Mouse (Mus musculus) midbrain, embryonic 14.5 days (tissue): ENCODE measurements around the gene Tulp3. TPM values are rescaled to one million over a fixed set of nuclear protein-coding genes. Genes with fewer than 3 reads are reported as not detected.
"Not testable (repeated sequence)": the region's sequence is repeated elsewhere in the genome, so short reads cannot be mapped to it uniquely, and the experiment has no call there.

ENCODE experiments used
- ATAC-seq: fragments of 200-750 bp; cut with Nextera tagmentation; 2 replicates; pipeline ENCODE4 v1.8.0; 2017; ENCODE audit warnings: moderate number of reproducible peaks, moderate library complexity; ENCODE audit not compliant: low FRiP score, low TSS enrichment
- DNase-seq: peaks from one replicate; pipeline ENCODE4 v3.0.0-alpha.2; 2015
- H3K27ac ChIP-seq: fragments of 300-500 bp; sonication (generic); replicated peaks from 2 replicates; pipeline ENCODE4 v1.5.1; 2014; ENCODE audit warnings: mild to moderate bottlenecking, low read depth, low read length, moderate library complexity
- H3K27me3 ChIP-seq: fragments of 300-500 bp; sonication (generic); 2 replicates; pipeline ENCODE4 v1.6.1; 2014; ENCODE audit warnings: low read length, control low read depth, mixed read lengths; ENCODE audit not compliant: control insufficient read depth, insufficient read depth
- H3K36me3 ChIP-seq: fragments of 300-500 bp; sonication (generic); 2 replicates; pipeline ENCODE4 v1.6.1; 2014; ENCODE audit warnings: low read length, control low read depth; ENCODE audit not compliant: control insufficient read depth, insufficient read depth
- H3K4me1 ChIP-seq: fragments of 300-500 bp; sonication (generic); 2 replicates; pipeline ENCODE4 v1.6.1; 2014; ENCODE audit warnings: mild to moderate bottlenecking, antibody characterized with exemption, low read length, control low read depth; ENCODE audit not compliant: control insufficient read depth, insufficient read depth
- H3K4me2 ChIP-seq: fragments of 300-500 bp; sonication (generic); 2 replicates; pipeline ENCODE4 v1.6.1; 2014; ENCODE audit warnings: mild to moderate bottlenecking, low read length, moderate library complexity
- H3K4me3 ChIP-seq: fragments of 300-500 bp; sonication (generic); replicated peaks from 2 replicates; pipeline ENCODE4 v1.5.1; 2014; ENCODE audit warnings: low read depth, low read length
- H3K9ac ChIP-seq: fragments of 300-500 bp; sonication (generic); replicated peaks from 2 replicates; pipeline ENCODE4 v1.6.1; 2014; ENCODE audit warnings: mild to moderate bottlenecking, low read length, moderate library complexity
- H3K9me3 ChIP-seq: fragments of 300-500 bp; sonication (generic); 2 replicates; pipeline ENCODE4 v1.6.1; 2016; ENCODE audit warnings: low read length, control low read depth, mixed read lengths; ENCODE audit not compliant: control insufficient read depth
- WGBS: fragments of 180-500 bp; shearing (Covaris S2); extraction: QIAGEN DNeasy Blood & Tissue Kit; methylation state at CpG from one replicate; pipeline ENCODE4 v1.1.7; 2014; 5-methylcytosine and 5-hydroxymethylcytosine counted together
- polyA plus RNA-seq: library from polyadenylated mRNA; unstranded; fragments of >200 nt; fragmentation: Nextera tagmentation; extraction: Ambion mirVana; gene quantifications from 2 replicates; pipeline ENCODE4 v1.2.1, GENCODE M21; 2014

Tulp3 gene
- polyA plus RNA-seq, 1 experiment from 2014 or later = 13.8 TPM

- DNase-seq (no peak), ATAC-seq (no peak)
- Histone ChIP-seq H3K4me1 (no peaks in the 10 kb centered on the region), H3K9ac (no peak overlapping the region), H3K27me3 (no peaks in the 10 kb centered on the region), H3K36me3 (no peaks in the 10 kb centered on the region), H3K27ac (no peak overlapping the region), H3K9me3 (no peaks in the 10 kb centered on the region), H3K4me2 (no peak overlapping the region), H3K4me3 (no peak overlapping the region)
- WGBS = 71% methylated on average over 7 of the region's 7 CpGs
These were observed 28.1 kb upstream of the Tulp3 start for GRCm38 (mm10) chr6:128383752-128384151.

DNA sequence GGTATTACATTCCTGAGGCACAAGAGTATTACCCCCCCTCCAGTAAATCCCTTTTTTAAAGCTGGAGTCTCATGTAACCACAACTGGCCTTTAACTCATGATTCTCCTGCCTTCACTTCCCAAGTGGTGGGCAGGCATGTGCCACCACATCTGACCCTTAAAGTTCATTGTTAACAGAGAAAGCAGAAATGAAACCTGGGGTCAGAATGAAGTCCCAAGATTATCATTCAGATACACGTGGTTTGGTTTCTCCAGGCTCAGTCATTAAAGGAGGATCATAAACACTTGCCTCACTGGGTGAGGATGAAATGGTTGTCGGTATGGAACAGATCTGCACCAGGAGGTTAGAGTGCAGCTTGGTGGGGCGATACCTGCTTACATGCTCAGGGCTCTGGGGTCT is 25.6 kb upstream of the Tulp3 start:
- Histone ChIP-seq H3K27ac (no peak overlapping the region), H3K4me2 (no peak overlapping the region), H3K9ac (no peak overlapping the region), H3K4me1 (no peaks in the 10 kb centered on the region), H3K4me3 (no peak overlapping the region), H3K9me3 (no peaks in the 10 kb centered on the region), H3K36me3 (no peaks in the 10 kb centered on the region; the same call in 1 of the 2 replicates), H3K27me3 (no peaks in the 10 kb centered on the region)
- ATAC-seq = no peak
- 81% methylated on average over 3 of the region's 3 CpGs for WGBS
- no peak for DNase-seq

DNA sequence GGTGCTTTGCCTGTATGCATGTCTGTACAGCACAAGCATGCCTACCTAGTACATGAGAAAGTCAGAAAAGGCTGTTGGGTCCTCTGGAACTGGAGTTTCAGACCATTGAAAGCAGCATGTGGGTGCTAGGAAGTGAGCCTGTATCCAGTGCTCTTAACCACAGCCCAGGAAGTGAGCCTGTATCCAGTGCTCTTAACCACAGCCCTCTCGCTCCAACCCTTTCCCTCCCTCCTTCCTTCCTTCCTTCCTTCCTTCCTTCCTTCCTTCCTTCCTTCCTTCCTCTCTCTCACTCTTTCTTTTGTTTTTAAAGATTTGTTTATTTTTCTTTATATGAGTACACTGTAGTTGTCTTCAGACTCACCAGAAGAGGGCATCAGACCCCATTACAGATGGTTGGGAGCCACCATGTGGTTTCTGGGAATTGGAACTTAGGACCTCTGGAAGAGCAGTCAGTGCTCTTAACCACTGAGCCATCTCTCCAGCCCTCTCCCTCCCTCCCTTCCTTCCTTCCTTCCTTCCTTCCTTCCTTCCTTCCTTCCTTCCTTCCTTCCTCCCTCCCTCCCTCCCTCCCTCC is 25.0 kb upstream of the Tulp3 start:
- not testable (repeated sequence) for H3K4me2 ChIP-seq, H3K36me3 ChIP-seq, H3K4me1 ChIP-seq, ATAC-seq, H3K9ac ChIP-seq, DNase-seq, H3K4me3 ChIP-seq, H3K27ac ChIP-seq, H3K27me3 ChIP-seq, H3K9me3 ChIP-seq
- WGBS = 76% methylated on average over 1 of the region's 1 CpGs

DNA sequence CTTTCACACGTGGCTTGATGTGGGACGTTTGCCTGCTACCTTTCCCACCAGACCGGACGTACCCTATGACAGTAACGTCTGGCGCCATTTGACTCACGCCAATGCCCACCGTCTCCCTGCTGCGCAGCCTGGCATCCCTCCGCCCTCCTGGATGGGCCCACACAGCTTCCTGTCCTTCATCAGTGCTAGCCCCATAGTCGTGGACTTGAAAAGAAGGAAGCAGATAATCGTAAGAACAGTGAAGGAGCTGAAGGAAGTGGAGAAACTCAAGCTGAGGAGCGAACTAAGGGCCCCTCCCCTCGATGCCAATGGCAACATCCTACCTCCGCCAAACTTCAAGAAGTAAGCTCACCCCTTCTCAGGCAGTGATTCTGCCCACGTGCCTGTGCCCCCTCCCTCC is 24.0 kb upstream of the Tulp3 start:
- Histone ChIP-seq H3K27me3 (no peaks in the 10 kb centered on the region), H3K27ac (no peak overlapping the region), H3K4me3 (no peak overlapping the region), H3K9me3 (no peaks in the 10 kb centered on the region), H3K4me1 (peaks cover 7% of the 10 kb centered on the region), H3K36me3 (no peaks in the 10 kb centered on the region; the same call in 1 of the 2 replicates), H3K4me2 (no peak overlapping the region), H3K9ac (no peak overlapping the region)
- DNase-seq = no peak
- ATAC-seq = no peak
- 91% methylated on average over 16 of the region's 16 CpGs for whole genome bisulfite sequencing

DNA sequence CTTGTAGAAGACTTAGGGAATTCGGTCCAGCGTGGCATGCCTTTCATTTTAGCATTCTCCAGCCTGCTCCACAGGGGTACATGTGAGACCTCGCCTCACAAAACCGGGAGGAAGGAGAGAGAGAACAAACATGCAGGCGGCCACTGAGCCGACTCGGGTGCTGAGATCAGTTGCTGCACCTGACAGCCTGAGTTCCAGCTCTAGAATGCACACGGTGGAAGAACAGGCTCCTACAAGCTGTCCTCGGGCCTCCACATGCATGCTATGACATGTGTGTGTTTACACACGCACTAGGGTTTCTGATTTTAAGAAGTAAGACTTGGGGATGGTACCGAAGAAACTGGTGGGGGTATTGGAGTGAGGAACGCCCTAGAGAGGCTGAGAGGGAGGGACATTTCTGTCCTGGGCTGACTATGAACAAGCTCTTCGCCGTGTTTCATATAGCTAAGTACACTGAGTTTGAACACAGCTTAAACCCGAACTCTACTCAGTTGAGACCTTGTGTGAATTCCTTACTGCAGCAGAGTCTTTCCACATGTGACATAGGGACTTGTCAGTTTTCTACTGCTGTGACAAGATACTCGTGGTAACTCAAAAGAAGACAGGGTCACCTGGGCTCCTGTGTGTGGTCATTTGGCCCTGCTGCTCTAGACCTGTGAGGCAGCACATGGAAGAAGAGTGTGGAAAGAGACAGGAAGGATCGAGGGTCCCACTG is 20.9 kb upstream of the Tulp3 start:
- H3K4me3 ChIP-seq = no peak overlapping the region
- ATAC-seq (no peak), DNase-seq (no peak)
- H3K4me2 ChIP-seq = no peak overlapping the region
- 90% methylated on average over 17 of the region's 17 CpGs for WGBS
- H3K36me3 ChIP-seq = peaks cover 5% of the 10 kb centered on the region
- no peaks in the 10 kb centered on the region for H3K27me3 ChIP-seq
- H3K9me3 ChIP-seq = no peaks in the 10 kb centered on the region
- H3K4me1 ChIP-seq = peaks cover 8% of the 10 kb centered on the region
- no peak overlapping the region for H3K9ac ChIP-seq
- H3K27ac ChIP-seq = no peak overlapping the region

GRCm38 (mm10) chr6:128375192-128375591 is 19.5 kb upstream of the Tulp3 start, which contains the start of the genes Tex52 and Gm44596:
Gene Tex52 (plus strand): TSS chr6:128375456.
Gene Gm44596 (plus strand): TSS chr6:128375503.
- DNase-seq = peak; percentile 67
- Histone ChIP-seq H3K9me3 (no peaks in the 10 kb centered on the region), H3K27me3 (no peaks in the 10 kb centered on the region), H3K4me2 (no peak within 1 kb of the TSS), H3K4me3 (no peak within 1 kb of the TSS), H3K36me3 (peaks cover 10% of the 10 kb centered on the region), H3K9ac (no peak within 1 kb of the TSS), H3K27ac (peak within 1 kb of the TSS; percentile 60), H3K4me1 (peaks cover 8% of the 10 kb centered on the region)
- WGBS = 5% methylated on average over 6 of the region's 6 CpGs
- ATAC-seq = peak; percentile 67; the same call in 1 of the 2 replicates

GRCm38 (mm10) chr6:128370040-128370439 is 14.4 kb upstream of the Tulp3 start:
- no peak overlapping the region for H3K9ac ChIP-seq
- no peak overlapping the region for H3K4me2 ChIP-seq
- WGBS = 89% methylated on average over 5 of the region's 5 CpGs

GRCm38 (mm10) chr6:128366466-128366865 is 10.8 kb upstream of the Tulp3 start:
- H3K36me3 ChIP-seq = peaks cover 4% of the 10 kb centered on the region
- WGBS = 97% methylated on average over 5 of the region's 5 CpGs

More at GRCm38 (mm10) chr6:128370040-128370439, 14.4 kb upstream of the Tulp3 start:
- no peaks in the 10 kb centered on the region for H3K9me3 ChIP-seq
- DNase-seq (no peak), ATAC-seq (no peak)
- H3K36me3 ChIP-seq = peaks cover 10% of the 10 kb centered on the region
- no peaks in the 10 kb centered on the region for H3K27me3 ChIP-seq
- H3K4me3 ChIP-seq = no peak overlapping the region
- H3K27ac ChIP-seq = no peak overlapping the region
- peaks cover 5% of the 10 kb centered on the region for H3K4me1 ChIP-seq

GRCm38 (mm10) chr6:128364721-128365120 is 9.1 kb upstream of the Tulp3 start:
- Histone ChIP-seq H3K36me3 (no peaks in the 10 kb centered on the region), H3K4me3 (no peak overlapping the region), H3K9ac (no peak overlapping the region), H3K9me3 (no peaks in the 10 kb centered on the region), H3K27me3 (no peaks in the 10 kb centered on the region), H3K4me2 (no peak overlapping the region), H3K4me1 (peaks cover 12% of the 10 kb centered on the region), H3K27ac (no peak overlapping the region)
- 82% methylated on average over 6 of the region's 6 CpGs for WGBS
- DNase-seq (no peak), ATAC-seq (no peak)

More at GRCm38 (mm10) chr6:128366466-128366865, 10.8 kb upstream of the Tulp3 start:
- H3K4me2 ChIP-seq = no peak overlapping the region
- no peaks in the 10 kb centered on the region for H3K9me3 ChIP-seq
- no peak overlapping the region for H3K27ac ChIP-seq
- H3K4me3 ChIP-seq = no peak overlapping the region
- no peak overlapping the region for H3K9ac ChIP-seq
- no peaks in the 10 kb centered on the region for H3K27me3 ChIP-seq
- ATAC-seq (no peak), DNase-seq (no peak)
- H3K4me1 ChIP-seq = peaks cover 6% of the 10 kb centered on the region
